Mouse (Mus musculus): ENCODE measurements around the gene Tcerg1l.

The Tcerg1l gene

DNA sequence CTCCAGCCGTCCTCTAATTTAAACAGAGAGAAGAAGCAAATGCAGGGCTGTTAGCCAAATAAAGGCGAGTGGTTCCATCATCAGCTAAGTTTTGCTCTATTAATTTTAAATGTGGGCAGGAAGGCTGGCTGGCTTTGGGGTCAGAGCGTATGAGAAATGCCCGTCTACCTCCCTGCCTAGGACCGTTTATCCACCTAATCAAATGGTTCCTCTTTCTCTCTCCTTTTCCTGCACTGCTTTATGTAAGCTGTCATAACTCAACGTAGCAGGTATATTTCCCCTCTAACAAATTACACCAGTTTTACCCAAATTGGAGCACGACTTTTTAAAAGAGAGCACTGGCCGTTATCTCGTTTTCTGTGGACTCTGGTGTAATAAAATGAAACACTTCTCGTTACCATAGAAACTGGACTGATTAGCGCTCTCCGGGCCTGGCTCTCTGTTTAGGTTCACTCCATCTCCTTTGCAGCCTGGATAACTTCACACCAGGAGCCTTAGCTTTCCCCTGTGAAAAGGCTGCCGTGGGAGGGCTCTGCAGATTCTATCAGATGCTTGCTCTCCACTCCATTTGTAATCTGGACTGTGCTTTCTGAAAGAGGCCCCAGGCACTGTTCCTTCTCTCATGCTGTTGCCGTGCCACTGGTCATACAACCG, 182.2 kb downstream of the Tcerg1l start:
- no peak for DNase-seq

DNA sequence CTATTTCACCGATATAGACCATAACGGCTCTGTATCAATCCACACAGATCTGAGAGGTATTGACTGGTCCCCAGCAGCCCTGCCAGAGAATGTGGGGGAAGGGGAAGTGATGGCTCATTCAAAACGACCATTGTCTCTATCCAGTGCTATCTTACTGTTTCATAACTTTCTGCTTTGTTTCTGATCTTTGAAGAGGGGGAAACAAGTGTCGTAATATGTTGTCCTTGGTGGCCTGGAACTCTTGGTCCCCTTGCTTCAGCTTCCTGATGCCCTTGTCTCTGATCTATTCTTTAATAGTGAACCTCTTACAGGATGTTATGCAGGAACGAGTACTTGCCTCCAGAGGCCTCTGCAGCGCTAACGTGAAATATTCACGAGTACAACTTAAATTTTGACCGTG, 182.8 kb downstream of the Tcerg1l start:
- DNase-seq, result no peak

DNA sequence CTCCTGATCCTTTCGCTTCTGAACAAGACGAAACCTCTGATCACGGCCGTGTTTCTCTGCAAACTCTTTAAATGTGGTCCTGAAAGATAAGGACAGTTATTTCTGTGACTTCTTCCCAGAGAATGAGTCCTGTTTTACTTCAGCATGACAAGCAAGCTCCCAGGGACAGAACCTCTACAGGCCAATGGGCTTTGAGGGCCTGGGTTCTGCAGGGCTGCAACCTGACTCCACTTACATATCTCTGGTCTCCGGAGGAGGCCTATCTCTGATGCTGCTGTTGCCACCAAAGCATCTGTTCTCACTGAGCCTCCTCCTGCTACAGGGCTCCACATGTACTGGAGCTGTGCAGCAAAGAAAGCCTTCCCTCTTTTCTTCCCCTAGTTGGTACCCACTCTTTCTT, 187.8 kb downstream of the Tcerg1l start:
- no peak for DNase-seq

DNA sequence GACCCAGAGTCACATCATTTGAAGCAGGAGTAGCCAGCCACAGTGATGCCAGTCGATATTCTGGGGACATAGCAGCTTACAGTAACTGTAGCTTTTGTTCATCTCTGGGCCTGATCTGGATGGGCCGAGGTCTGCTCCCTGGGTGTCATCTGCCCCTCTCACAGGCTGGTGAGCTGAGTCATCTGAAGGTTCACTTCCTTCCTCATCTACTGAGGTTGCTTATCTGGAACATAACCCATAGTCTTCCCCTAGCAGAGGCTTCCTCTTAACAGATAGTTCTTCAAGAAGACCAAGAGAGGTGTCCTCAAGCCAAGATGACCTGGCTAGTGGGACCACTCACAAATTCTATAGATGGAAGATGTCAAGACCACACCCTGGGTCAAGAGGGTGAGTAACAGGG, 192.4 kb downstream of the Tcerg1l start:
- no peak for DNase-seq

DNA sequence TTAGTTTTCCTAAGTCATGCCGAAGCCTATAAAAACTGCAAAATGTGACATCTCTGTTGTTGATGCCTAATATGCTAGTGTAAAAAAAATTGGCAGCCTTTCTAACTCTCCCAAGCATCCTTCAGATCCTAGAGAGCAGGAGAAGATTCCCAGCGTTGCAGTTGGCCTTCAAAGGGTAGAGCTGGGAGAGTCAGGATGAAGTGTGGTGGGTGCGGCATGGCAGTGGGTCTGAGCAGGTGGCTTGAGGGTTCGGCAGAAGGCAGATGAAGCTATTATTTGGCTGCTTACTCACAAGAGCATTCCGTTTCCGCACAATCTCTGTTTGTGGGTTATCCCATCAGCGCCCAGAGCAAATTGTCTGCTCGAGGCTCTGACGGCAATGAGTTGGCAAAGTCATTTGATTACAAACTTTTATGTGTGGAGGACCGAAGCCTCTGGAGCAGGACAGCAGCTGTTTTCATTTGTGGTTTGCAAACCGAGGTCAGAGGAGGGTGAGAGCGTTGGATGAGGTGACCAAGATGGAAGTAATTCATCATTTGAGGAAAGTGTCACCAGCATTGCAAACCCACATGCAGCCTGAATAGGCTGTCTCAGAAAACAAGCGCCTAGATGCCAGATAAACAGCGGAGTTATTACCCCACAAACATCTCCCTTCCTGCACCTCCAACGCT, 195.2 kb downstream of the Tcerg1l start:
- no peak for DNase-seq

DNA sequence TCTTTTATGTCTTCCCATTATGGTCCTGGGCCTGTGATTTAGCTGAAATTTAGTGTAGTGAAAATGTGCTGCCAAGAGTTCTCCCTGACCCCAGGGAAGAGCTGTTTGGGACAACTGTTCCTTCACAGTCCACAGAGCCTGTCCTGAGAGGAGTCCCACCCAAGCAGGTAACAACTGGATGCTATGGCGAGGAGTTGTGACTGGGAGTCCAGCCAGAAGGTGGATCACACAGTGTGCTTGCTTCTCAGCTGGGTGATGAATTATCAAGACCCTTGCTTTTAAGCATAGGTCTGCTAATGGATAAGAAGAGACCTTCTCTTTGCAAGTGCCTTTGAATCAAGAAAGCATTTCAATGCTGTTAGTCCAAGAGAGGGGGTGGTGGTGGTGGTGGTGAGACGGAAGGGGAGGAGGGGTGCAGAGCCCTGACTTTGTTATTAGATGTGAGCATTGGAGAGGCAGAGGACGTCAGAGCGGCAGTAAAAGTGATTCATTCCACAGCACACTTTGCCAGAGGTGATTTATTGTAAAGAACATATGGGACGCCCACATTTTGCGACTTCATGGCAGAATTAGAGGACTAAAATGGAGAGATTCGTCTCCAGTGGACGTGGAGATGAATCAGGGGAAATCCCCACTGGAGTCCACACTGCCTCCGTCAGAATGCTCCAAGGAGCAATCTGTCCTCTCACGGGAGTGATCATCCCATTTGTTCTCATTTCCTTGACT, 198.0 kb downstream of the Tcerg1l start:
- DNase-seq, result no peak

DNA sequence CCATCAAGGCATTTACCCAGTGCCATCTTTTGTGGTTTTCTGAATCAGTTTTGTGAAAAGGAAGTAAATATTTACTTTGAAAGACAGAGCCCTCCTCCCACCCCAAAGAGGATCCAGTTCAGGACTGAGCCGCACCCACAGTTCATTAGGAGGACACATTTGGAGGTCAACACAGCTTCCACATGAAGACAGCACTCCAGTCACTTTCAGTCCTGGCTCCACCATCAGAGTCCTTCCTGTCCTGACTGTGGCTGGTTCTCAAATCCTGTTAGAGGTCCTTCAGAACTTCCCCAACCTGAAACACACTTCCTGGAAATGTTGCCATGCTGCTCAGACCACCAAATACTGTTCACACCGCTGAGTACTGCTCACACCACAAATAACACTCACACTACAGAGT, 201.4 kb downstream of the Tcerg1l start:
- DNase-seq, result no peak

DNA sequence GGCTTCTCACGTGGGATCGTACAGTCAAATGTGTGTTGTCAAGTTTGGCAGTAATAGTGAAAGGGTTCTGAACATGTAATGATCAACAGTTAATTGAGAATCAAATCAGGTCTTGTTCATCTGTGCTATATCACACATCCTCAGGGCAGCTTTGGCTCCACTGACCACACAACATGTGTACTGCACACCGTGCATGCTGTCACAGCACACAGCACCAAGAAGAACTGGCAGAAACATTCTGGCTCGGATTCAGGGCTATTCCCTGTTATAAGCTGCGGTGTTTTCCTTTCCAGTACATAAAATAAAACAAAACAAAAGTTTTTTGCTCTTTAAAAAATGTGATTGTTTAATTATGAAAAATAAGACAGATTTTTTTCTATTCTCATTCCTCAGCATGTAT, 213.3 kb downstream of the Tcerg1l start:
- no peak for DNase-seq

DNA sequence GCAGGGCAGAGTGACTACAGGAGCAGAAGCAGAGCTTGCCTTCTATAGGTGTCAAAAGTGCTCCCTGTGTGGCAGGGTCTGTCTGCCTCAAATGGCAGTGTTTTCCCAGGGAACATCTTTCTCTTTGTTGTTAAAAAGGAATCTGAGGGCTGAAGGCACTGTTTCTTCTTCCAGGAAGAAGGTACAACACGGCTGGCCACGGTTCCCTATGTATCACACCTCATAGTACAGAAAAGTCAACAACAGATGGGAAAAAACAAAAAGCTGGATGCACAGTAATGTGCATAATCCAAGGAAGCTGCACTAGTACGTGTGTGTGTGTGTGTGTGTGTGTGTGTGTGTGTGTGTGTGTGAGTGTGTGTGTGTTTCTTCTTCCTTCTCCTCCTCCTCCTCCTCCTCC, 215.3 kb downstream of the Tcerg1l start:
- DNase-seq, result no peak

DNA sequence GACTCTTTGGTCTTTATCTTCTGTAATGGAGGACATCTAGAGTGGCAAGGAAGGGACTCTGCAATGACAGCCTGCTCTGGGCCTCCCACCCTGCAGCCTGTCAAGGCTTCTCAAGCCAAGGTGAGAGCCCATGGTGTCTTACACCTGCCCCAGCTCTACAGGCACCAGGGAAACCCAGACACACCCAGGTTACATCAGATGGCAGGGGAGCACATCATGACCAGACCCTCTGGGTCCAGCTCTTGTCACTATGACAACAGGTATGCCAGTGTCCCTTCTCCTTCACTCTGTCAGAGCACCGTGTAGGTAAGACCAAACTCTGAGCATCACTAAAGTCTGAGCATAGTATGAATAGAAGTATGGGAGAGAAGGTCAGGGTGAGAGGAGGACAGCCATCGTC, 218.9 kb downstream of the Tcerg1l start:
- no peak for DNase-seq

DNA sequence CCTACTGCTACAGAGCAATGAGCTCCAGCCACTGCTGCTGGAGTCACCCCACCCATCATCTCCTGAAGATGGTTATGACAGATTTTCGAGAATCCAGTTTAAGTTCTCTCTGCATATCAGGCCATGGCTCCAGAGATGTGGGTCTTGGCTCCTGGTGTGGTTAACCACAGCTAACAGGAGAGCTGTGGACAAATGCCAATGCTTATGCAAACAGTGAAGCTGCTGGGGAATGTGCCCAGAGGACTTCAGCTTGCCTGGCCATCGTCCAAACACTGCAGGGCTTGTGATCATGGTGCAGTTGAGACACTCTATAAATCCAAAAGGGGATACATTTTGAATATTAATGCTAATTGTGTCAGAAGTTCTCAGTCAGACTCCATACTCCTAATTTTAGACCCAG, 221.5 kb downstream of the Tcerg1l start:
- DNase-seq, result no peak

DNA sequence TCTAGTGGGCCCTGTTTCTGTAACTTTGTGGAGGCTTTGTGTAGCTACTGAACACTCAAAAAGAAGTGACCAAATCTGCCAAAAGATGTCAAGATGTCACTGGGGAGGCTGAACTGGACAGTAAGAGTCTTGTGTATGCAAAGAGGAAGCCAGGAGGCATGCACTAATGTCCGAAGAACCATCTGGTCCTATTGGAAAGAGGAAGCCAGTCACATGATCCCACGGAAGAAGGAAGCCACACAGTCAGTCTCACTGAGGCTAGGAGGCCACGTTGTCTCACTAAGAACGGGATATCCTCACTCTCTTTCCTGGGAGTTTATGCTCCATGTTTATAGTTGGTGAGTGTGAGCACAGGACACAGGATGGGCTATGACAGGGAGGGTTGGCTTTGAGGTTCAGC, 227.1 kb downstream of the Tcerg1l start:
- DNase-seq, result no peak

Measured in cerebellum, adult 8-10 months (tissue).